Mouse (Mus musculus) c-Kit-positive CD71-positive TER-119-positive erythroid progenitor cells, embryonic 14.5 days (primary cell): Measurements from ENCODE around the gene Tnnt3.

Source experiments
- DNase-seq: peaks from one replicate; pipeline ENCODE4 v3.0.0-alpha.2; 2013; ENCODE audit warnings: low spot score

The Tnnt3 gene

DNA sequence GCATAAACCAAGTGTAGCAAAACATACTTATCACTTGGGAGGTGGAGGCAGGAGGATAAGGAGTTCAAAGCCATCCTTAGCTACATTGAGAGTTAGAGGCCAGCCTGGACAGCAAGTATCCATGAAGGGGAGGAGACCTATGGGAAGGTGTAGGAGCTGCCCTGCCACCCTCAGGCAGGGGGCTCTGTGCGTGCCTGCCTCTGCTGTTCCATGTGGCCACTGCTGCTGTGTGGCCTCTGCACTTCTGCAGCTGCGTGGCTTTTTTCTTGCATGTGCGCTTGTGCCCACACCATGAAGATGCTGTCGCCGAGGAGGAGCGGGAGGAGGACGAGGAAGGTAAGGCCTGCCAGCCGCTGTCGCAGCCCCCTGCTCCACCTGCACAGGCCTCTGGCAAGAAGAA lies 8.8 kb downstream of the Tnnt3 start:
- no peak for DNase-seq

- DNase-seq, result no peak
These were observed 10.9 kb downstream of the Tnnt3 start for GRCm38 (mm10) chr7:142509518-142509917.

GRCm38 (mm10) chr7:142510021-142510777 lies 11.6 kb downstream of the Tnnt3 start:
- DNase-seq, result no peak

DNA sequence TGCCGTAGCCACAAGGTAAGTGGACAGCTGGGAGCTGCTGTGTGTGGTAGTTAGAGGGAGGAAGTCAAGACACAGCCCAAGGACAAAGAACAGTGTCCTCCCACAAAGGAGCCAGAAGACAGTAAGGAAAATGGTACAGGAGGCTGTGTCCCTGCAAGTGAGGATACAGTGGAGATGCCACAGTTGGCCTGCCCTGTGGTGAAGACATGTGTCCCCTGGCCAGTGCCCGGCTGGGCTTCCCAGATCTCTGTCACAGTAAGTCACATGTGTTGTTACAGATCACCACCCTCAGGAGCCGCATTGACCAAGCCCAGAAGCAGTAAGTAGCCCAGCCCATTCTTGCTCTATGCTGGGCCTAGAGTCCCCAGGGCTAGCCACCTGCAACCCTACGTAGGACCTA lies 15.4 kb downstream of the Tnnt3 start:
- no peak for DNase-seq

- no peak for DNase-seq
These were observed 17.8 kb downstream of the Tnnt3 start for GRCm38 (mm10) chr7:142516221-142516978.

- DNase-seq, result no peak
These were observed 18.9 kb downstream of the Tnnt3 start for GRCm38 (mm10) chr7:142517531-142517930.

- no peak for DNase-seq
These were observed 21.7 kb downstream of the Tnnt3 start for GRCm38 (mm10) chr7:142520331-142520730.

- no peak for DNase-seq
These were observed 23.7 kb downstream of the Tnnt3 start for GRCm38 (mm10) chr7:142522352-142522751.

- DNase-seq, result no peak
These were observed 24.8 kb downstream of the Tnnt3 start for GRCm38 (mm10) chr7:142523200-142523990.

GRCm38 (mm10) chr7:142525342-142526178 lies 26.9 kb downstream of the Tnnt3 start:
- no peak for DNase-seq

- no peak for DNase-seq
These were observed 30.7 kb downstream of the Tnnt3 start for GRCm38 (mm10) chr7:142529350-142529749.

DNA sequence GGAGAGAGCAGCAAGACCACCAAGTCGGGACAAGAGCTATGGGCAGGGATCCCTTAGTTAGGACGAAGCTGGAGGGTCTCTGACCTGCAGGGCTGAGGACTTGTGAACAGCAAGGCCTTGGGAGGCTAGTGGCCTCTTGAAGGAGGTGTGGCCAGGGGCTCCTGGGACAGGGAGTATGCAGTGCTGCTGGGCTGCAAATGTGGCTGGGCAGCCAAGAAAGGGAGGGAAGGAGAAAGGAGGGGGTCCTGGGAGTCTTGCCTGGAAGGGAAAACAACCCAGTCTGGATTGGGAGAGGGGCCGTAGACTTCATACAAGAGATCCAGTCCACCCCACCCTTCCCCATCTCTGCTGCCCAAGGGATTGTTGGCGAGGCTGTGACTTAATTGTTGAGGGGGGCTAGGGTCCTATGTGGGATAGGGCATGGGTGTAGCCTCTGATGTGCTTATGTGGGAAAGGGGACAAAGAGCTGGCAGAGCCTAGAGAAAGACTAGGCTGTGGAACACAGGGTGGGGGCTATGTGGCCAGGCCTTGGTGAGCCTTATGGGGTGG lies 33.4 kb downstream of the Tnnt3 start:
- no peak for DNase-seq

- no peak for DNase-seq
These were observed 34.0 kb downstream of the Tnnt3 start, which contains the start of gene Mrpl23 for GRCm38 (mm10) chr7:142532671-142533058. Gene Mrpl23 (plus strand): TSS chr7:142532686.

GRCm38 (mm10) chr7:142533059-142533855 lies 34.6 kb downstream of the Tnnt3 start:
- peak; percentile 67 for DNase-seq

DNA sequence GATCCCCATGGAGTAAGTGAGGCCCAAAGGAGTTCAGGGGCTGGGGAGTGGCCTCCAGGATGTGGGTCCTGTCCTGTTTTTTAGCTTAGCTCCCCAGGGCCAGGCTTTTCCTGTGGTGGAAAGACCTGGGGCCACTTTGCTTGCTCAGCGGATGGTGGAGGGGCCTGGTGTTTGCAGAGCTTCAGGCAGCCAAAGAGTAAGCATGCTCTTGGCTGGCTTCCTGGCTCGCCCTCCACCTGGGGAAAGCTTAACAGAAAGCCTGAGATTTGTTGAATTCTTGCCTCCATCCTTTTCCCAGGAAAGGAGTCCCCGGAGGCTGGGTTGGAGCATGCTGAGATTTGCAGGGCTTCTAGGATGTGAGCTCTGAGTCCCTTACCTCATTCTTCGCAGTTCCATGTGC lies 36.5 kb downstream of the Tnnt3 start:
- DNase-seq, result no peak

GRCm38 (mm10) chr7:142535832-142536231 lies 37.2 kb downstream of the Tnnt3 start:
- no peak for DNase-seq

- no peak for DNase-seq
These were observed 38.5 kb downstream of the Tnnt3 start for GRCm38 (mm10) chr7:142537181-142537580.

- peak; percentile 51 for DNase-seq
These were observed 39.2 kb downstream of the Tnnt3 start for GRCm38 (mm10) chr7:142537879-142538278.

GRCm38 (mm10) chr7:142538291-142538690 lies 39.7 kb downstream of the Tnnt3 start:
- no peak for DNase-seq

GRCm38 (mm10) chr7:142538766-142539165 lies 40.1 kb downstream of the Tnnt3 start:
- no peak for DNase-seq
